Mouse (Mus musculus) 3134 (cell line): Measurements from ENCODE around the gene Afmid.

Source experiments
- DNase-seq: peaks from one replicate; pipeline ENCODE4 v3.0.0-alpha.2; 2011; ENCODE audit warnings: low spot score; ENCODE audit not compliant: insufficient read length; ENCODE audit errors: extremely low read depth

Gene Afmid

DNA sequence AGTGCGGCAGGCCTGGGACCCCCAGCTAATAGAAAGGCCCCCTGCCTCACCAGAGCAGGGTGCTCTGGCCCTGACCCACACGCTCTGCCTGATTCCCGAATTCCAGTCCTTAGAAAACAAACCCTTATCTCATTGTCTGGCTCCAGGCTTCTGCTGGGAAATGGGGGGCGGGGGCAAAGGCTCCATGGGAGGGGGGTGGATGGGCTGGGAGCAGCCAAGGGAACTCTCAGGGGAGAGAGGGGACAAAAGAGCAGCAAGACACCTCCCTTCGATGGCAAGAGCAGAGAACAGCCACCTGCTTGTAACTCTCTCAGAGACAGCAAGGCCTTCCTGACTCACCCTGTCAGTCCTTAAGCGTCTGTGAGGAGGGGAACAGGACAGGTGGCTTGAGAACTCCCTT, 50.0 kb downstream of the Afmid start:
- DNase-seq = no peak

DNA sequence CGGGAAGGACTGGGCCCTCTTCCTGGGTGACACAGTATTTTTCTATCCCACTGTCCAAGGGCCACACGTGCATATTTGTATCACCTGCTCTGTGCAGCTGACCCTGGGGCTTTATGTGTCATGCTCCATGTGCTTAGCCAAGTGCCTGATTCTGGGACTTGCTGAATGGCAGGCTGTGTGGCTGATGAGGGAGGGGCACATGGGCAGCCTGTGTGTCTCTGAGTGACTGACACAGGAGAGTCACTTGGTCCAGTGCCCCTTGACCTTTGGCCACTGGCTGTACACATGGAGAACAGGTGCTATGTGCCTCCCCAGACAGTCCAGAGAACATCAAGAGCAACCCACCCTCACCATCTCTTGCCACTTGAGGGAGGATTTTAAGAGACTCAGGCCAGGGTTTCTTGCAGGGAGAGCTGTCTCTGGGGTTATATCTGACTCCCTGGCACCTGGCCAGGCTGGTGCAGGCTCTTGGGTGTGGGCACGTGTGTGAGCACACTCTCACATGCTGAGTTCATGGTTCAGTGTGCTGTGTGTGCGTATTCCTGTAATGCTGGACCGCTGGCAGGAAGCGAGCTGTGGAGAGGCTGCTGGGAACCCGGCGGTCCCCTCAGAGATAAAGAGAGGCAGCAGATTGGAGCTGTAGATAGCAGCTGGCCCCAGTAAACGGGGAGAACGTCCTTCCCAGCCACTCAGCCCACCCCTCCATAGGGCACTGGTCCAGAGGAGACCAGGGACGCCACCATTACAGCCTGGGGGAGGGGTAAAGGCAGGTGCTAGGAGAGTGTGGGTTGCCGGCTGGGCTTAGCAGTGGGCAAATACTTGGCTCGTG, 52.4 kb downstream of the Afmid start:
- no peak for DNase-seq

DNA sequence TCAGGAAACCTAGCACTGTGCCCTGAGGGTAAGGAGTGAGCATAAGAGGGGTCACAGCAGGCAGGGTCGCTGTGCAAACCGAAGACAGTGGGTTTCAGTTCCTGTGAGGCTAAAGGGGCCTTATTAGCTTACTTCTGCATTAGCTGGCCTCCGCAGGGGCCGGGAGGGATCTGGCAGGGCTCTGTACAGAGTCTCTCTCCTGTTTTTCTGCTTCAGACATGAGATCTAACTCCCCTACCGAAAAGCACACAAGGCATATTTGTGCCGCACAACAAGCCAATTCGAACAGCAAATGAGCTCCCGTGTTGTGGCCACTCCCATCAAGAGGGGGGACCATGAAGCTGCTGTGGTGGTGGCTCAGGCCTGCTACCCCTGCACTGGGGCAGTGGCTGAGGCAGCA, 53.2 kb downstream of the Afmid start:
- DNase-seq = no peak

DNA sequence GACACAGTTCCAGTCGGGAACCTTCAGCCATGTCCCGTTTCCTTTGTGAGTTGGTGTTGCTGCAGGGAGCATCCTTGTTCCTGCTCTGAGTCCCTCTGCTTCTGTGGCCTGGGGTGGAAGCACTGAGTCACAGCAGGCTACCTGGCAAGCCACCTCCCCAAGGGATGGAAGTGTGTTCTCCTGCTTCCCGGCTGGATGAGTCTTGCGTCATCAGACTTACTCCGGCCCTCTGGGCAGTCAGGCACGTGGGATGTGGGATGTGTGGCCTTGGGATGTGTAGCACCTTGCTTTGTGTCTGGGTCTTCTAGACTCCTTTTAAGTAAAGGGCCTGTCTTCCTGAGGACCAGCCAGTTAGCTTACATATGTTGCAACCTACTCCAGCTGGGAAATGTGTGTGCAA, 54.0 kb downstream of the Afmid start:
- DNase-seq = peak; percentile 53

DNA sequence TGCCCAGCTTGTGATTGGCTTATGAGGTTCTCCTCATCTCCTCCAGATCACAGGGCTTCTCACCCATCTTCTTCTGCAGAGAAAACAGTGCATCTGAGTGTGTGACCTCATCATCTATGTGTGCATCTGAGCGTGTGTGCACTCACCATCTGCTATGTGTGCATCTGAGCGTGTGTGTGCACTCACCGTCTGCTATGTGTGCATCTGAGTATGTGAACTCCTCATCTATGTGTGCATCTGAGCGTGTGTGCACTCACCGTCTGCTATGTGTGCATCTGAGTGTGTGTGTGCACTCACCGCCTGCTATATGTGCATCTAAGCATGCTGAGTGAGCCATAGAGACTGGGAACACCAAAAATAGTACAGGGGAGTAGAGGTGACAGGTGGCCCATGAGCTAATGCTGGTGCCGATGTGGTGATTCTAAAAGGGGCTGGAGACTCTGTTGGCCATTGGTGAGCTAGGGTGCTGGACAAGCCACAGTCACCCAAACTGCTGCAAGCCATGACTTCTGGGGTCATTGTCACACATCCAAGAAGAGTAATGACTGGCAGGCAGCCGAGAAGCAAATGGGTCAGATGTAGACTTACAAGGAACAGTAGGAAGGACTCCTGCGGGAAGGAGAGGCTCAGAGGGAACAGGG, 54.7 kb downstream of the Afmid start:
- no peak for DNase-seq

DNA sequence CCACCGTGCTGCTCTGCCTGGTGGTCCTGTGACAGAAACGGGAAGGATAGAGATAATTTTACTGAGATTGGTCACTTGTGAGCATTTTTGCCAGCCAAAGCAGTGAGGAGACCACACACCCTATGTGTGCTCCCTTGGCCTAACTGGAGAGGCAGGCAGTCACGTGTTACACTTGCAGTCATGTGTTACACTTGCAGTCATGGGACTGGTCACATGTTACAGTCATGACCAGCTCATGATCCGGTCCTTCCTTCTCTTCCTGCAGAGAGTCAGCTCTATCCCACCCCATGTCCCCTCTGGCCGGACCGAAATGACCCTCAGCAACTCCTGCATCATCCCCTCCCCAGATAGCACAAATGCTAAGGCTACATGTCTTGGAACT, 55.2 kb downstream of the Afmid start:
- no peak for DNase-seq

DNA sequence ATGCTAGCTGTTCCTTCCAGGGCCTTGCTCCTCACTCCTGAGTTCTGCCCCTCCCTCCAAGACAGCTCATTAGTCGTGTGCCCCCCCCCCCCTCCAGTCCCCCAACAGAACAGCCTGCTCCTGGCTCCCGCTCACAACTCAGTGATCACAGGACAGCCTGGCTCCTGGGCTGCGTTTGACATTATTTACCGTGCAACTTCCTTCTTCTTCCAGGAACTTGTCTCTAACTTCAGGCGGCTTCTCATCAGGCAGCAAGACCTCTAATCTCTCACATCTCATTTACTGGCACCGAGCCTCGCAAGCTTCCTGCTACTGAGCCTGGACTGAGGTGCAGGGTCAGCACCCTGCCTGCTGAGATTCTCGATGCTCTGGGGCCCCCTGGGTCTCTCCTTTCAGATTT, 56.1 kb downstream of the Afmid start:
- DNase-seq = no peak

DNA sequence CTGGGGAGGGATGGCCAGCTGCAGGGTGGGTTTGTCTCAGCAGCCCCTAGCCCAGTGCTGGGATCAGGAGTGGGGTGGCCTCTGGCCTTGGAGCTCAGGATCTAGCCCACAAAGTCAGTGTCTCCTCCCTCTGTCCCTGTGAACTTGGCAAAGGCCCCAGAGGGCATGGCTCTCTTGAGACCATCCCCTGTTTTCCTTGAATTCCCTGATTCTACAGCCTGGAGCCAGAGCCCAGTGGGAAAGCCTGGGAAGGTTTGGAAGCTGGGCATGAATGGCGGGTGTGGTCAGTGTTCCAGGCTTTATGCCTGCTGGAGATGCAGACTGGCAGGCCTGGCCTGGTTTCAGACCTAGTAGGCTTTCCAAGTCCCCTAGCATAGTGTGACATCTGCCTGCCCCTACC, 56.5 kb downstream of the Afmid start:
- DNase-seq = no peak

DNA sequence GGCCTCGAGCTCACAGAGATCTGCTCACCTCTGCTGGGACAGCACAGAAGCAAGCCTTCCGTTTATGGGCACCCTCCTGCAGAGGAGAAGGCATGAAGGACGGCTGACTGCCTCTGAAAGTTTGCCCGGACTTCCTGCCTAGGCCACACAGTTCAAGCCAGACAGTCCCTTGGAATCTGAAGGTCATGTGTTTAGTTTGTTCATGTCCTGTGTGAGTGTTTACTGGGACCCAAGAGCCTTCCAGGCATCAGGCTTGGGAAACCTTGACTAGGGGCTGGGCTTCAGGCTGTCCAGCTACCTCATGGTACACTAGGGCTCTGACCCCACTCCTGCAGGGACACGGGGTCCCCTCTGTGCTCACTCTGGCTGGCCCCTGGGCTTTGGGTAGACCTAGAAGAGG, 60.3 kb downstream of the Afmid start:
- DNase-seq = no peak

DNA sequence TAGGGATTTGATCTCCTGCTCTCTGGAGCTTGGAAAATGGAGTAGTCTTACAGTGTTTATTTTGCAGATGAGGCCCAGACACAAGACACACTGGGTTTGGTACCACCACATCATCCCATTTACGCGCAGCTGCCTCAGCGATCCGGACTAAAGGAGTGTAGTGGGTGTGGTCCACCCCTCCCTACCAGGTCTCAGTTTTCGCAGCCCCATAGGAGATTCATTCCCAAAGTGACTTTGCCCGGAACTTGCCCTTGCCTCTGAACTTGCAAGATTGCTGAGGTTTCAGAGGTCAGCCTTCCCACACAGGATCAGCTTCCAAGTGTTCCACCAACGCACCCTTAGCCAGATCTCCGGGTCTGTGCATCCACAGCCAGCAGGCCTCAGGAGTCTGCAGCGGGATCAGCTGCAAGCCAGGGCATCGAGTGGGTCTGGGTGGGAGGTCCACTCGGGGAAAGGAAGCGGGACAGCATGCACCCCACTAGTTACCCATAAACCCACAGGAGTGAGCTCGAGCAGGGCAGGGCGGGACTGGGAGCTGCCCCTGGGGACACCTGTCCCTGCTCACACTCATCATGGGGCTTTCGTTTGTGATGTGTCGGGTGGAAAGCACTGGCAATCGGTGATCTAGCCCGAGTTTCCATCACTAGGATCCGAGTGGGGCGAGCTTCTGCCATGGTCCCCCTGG, 62.6 kb downstream of the Afmid start:
- DNase-seq = no peak

DNA sequence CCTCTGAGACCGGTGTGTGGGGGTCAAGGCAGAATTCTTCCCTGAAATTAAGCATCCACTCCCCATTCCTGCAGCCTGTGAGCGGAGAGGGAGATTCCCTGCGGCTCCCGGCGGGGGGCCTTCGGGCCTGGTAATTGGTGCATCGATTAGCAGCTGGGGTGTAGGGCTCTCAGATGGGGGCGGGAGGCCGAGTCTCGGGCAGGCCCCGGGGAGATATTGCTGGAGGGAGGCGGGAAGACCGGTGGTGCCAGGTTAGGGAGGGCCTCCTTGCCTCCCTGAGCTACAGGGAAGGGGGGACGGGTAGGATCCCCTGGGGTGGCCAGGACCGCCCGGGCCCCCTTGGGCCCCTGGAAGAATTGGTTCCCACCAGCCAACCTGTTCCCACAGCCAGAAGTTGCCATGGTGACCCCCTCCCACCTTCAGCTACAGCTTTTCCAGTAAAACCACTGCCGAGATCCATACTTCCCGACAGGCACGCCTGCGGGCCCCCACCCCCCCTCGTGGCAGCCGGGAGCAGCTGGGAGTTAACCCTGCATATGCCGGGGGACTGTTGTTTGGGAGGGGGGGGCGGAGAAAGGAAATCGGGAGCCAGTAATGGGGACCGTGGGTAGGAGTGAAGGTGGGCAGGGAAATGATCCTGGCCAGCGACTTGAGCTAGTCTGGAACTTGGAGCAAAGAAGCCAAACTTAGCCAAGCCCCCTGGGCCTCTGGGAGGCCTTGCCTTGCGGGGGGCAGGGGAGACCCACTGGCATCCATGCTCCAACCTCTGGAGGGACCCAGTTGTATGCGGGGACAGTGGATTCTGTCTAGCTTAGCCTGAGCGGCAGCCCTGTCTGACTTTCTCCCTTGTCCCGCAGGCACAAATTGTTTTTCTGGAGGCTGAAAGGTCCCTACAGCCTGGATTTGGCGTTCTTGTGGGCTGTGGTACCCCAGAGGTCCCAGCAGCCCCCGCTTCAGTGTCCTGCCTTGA, 63.4 kb downstream of the Afmid start:
- DNase-seq = no peak
